Mouse (Mus musculus): ENCODE results near the gene Mrpl42. TPM values are rescaled to one million over a fixed set of nuclear protein-coding genes. Genes with fewer than 3 reads are reported as not detected.

Gene Mrpl42
- total RNA-seq, 2 experiments from 2014 or later: 224 to 246 TPM

GRCm38 (mm10) chr10:95525037-95525675 lies 23.4 kb upstream of the Mrpl42 start:
- intact Hi-C loops (cut with DNase I; ENCODE audit: low total_unique reads): no loop called here
- DNase-seq: no peak

- no peak for DNase-seq
- intact Hi-C loops (cut with DNase I; ENCODE audit: low total_unique reads): no loop called here
These were observed 15.9 kb upstream of the Mrpl42 start for GRCm38 (mm10) chr10:95517656-95518055.

GRCm38 (mm10) chr10:95515293-95515931 lies 13.7 kb upstream of the Mrpl42 start:
- intact Hi-C loops (cut with DNase I; ENCODE audit: low total_unique reads): no loop called here
- peak; percentile 55 for DNase-seq

GRCm38 (mm10) chr10:95514656-95515292 lies 13.0 kb upstream of the Mrpl42 start, which contains the start of gene Ube2n:
Gene Ube2n (plus strand): TSS chr10:95515145.
- peak; percentile 99 for DNase-seq
- intact Hi-C loops (cut with DNase I; ENCODE audit: low total_unique reads): no loop called here

GRCm38 (mm10) chr10:95513768-95514556 lies 12.2 kb upstream of the Mrpl42 start:
- intact Hi-C loops (cut with DNase I; ENCODE audit: low total_unique reads): no loop called here
- no peak for DNase-seq

GRCm38 (mm10) chr10:95512635-95513034 lies 10.9 kb upstream of the Mrpl42 start:
- intact Hi-C loops (cut with DNase I; ENCODE audit: low total_unique reads): no loop called here
- no peak for DNase-seq

- intact Hi-C loops (cut with DNase I; ENCODE audit: low total_unique reads): no loop called here
- no peak for DNase-seq
These were observed 7.5 kb upstream of the Mrpl42 start for GRCm38 (mm10) chr10:95509263-95509662.

- no peak for DNase-seq
- intact Hi-C loops (cut with DNase I; ENCODE audit: low total_unique reads): no loop called here
These were observed 7.1 kb upstream of the Mrpl42 start for GRCm38 (mm10) chr10:95508793-95509192.

GRCm38 (mm10) chr10:95508126-95508525 lies 6.4 kb upstream of the Mrpl42 start:
- intact Hi-C loops (cut with DNase I; ENCODE audit: low total_unique reads): no loop called here

GRCm38 (mm10) chr10:95504341-95504740 lies 2.6 kb upstream of the Mrpl42 start:
- intact Hi-C loops (cut with DNase I; ENCODE audit: low total_unique reads): no loop called here
- DNase-seq: no peak

More at GRCm38 (mm10) chr10:95508126-95508525, 6.4 kb upstream of the Mrpl42 start:
- DNase-seq: no peak

- intact Hi-C loops (cut with DNase I; ENCODE audit: low total_unique reads): no loop called here
- DNase-seq: no peak
These were observed 1.9 kb upstream of the Mrpl42 start for GRCm38 (mm10) chr10:95503443-95504235.

GRCm38 (mm10) chr10:95501033-95501432 lies 707 bp downstream of the Mrpl42 start:
- intact Hi-C loops (cut with DNase I; ENCODE audit: low total_unique reads): no loop called here
- no peak for DNase-seq

- intact Hi-C loops (cut with DNase I; ENCODE audit: low total_unique reads): no loop called here
- DNase-seq: no peak
These were observed 7.5 kb downstream of the Mrpl42 start for GRCm38 (mm10) chr10:95494268-95494667.

- DNase-seq: peak; percentile 52
- intact Hi-C loops (cut with DNase I; ENCODE audit: low total_unique reads): no loop called here
These were observed 12.1 kb downstream of the Mrpl42 start for GRCm38 (mm10) chr10:95489653-95490052.

- intact Hi-C loops (cut with DNase I; ENCODE audit: low total_unique reads): loop anchor here (5.0 kb wide), 3 partner anchors 55 to 485 kb away; no protein-coding TSS in a partner anchor
- no peak for DNase-seq
These were observed 24.2 kb downstream of the Mrpl42 start for GRCm38 (mm10) chr10:95477516-95477915.

GRCm38 (mm10) chr10:95475923-95476322 lies 25.8 kb downstream of the Mrpl42 start:
- DNase-seq: peak; percentile 84
- intact Hi-C loops (cut with DNase I; ENCODE audit: low total_unique reads): loop anchor here (5.0 kb wide), 3 partner anchors 54 to 484 kb away; no protein-coding TSS in a partner anchor

GRCm38 (mm10) chr10:95471889-95472547 lies 29.7 kb downstream of the Mrpl42 start:
- intact Hi-C loops (cut with DNase I; ENCODE audit: low total_unique reads): no loop called here
- no peak for DNase-seq

GRCm38 (mm10) chr10:95471186-95471585 lies 30.6 kb downstream of the Mrpl42 start:
- intact Hi-C loops (cut with DNase I; ENCODE audit: low total_unique reads): no loop called here
- DNase-seq: no peak

- intact Hi-C loops (cut with DNase I; ENCODE audit: low total_unique reads): no loop called here
- no peak for DNase-seq
These were observed 32.8 kb downstream of the Mrpl42 start for GRCm38 (mm10) chr10:95468894-95469293.
